Mouse (Mus musculus) small intestine, adult 2 months (tissue): ENCODE data around the gene Hprt.

Experiments used
- CTCF ChIP-seq: fragments of 200-500 bp; IDR thresholded peaks from 2 replicates; pipeline ENCODE4 v1.5.1; 2012; ENCODE audit warnings: low read depth, mild to moderate bottlenecking, control low read depth, inconsistent platforms, low read length, moderate library complexity, mixed read lengths; ENCODE audit not compliant: insufficient replicate concordance, insufficient read length; ENCODE audit errors: extremely low read depth
- POLR2A ChIP-seq: fragments of 200-500 bp; IDR thresholded peaks from 2 replicates; pipeline ENCODE4 v1.6.1; 2012; ENCODE audit warnings: low read depth, mild to moderate bottlenecking, control low read depth, inconsistent platforms, low read length, moderate library complexity

GRCm38 (mm10) chrX:53057054-53057759 is 69.3 kb downstream of the Hprt start:
- TF ChIP-seq CTCF (no peak), POLR2A (no peak)
